Mouse (Mus musculus) spleen, adult 18-20 months (tissue): Measurements from ENCODE around the gene Wipi1.

ENCODE experiments used
- DNase-seq, 2 experiments: peaks; one replicate each; pipeline ENCODE4 v3.0.0; 2022; ENCODE audit warnings: mixed read lengths in 2 of 2

The Wipi1 gene

DNA sequence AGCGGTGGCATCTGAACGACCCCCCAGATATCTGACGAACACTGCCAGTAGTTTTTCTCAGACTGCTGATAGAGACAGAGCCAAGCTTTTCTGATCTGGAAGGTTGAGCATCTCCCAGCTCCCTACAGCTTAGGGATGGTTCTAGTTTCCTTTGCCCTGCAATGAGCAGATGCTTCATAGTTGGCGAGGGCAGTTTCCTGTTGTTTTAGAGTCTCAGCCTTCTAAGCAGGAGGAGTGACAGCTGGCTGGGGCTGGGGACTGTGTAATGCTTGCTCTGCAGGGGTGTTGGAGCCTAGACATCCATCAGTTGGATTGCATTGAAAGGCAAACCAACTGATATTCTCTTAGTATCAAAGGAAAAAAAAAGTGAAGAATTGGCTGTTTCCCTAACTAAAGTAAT is 81.7 kb downstream of the Wipi1 start:
- no peak for DNase-seq

DNA sequence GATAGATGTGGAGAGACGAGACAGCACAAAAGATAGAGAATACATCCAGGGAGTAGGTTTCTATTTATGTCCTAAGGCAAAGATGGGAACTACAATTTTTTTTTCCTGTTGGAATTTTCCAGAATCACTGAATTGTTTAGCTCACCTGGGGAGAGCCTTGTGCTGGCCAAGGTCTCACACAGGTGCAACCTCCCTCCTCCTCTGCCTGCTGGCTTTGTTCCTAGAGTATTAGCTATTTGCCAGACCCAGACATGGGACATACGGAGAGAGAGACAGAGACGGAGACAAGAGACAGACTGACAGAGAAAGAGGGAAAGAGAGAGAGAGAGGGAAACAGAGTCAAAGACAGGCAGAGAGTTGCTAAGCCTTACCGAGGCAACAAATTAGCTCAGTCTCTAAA is 86.2 kb downstream of the Wipi1 start:
- no peak for DNase-seq

DNA sequence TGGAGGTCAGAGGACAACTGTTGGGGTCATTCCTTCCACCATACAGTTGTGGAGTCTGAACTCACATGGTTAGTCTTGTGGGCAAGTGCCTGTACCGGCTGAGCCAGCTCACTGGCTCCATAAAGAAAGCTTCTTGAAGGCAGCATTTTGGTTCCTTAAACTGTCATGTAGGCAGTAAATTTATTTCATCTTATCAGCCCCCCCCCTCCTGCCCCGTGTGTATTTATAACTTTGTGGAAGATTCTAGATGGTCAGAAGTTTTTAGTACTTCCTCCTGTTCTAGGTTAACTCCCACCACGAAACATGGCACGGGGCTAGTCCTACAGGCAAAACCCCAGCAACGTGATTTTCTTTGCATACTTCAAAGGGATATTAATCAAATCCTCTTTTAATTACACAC is 86.9 kb downstream of the Wipi1 start:
- DNase-seq, result no peak
